Mouse (Mus musculus) heart, postnatal 14 days (tissue): ENCODE data around the gene Hrnr. TPM values are rescaled to one million over a fixed set of nuclear protein-coding genes. Genes with fewer than 3 reads are reported as not detected.

Experiments
- total RNA-seq, 2 experiments: library from RNA; stranded (reverse); gene quantifications; 2 replicates each; pipeline ENCODE4 v1.2.3; 2021

The Hrnr gene
- total RNA-seq, 2 experiments from 2014 or later = 0.05 TPM; not detected in 1

Other genes starting within 250 kb of the Hrnr start
- not detected for gene Crnn, start 175.0 kb upstream of the Hrnr start, total RNA-seq
- under 1 TPM in 1 of 2 experiments, not detected in 1; under 0.01 TPM for gene Flg2, start 122.5 kb upstream of the Hrnr start, total RNA-seq
- under 1 TPM in 1 of 2 experiments, not detected in 1; 0.22 TPM for gene Flg, start 46.2 kb upstream of the Hrnr start, total RNA-seq
- gene Rptn, start 74.0 kb downstream of the Hrnr start, total RNA-seq = under 1 TPM in 1 of 2 experiments, not detected in 1; 0.12 TPM
- gene Tchh, start 122.6 kb downstream of the Hrnr start, total RNA-seq = under 1 TPM; 0.05 to 0.07 TPM
- not detected for gene Tchhl1, start 149.0 kb downstream of the Hrnr start, total RNA-seq
- 100 to 1,000 TPM; 111 to 124 TPM for gene S100a11, start 200.7 kb downstream of the Hrnr start, total RNA-seq
- 100 to 1,000 TPM; 129 to 145 TPM for gene S100a10, start 235.3 kb downstream of the Hrnr start, total RNA-seq